Mouse (Mus musculus): ENCODE measurements around the gene Ros1.

GRCm38 (mm10) chr10:52023213-52024052 lies 171.6 kb downstream of the Ros1 start:
- TF ChIP-seq MYOG (IDR thresholded peaks at IDR 0.05; ENCODE audit: control insufficient read depth in 1 of 3, insufficient read depth in 1 of 3, insufficient read length in 2 of 3, low read depth in 2 of 3) (no peak), POLR2A (IDR thresholded peaks at IDR 0.05; ENCODE audit: insufficient read length, low read depth) (no peak), REST (IDR thresholded peaks at IDR 0.05; ENCODE audit: insufficient read depth, insufficient read length) (no peak), POLR2AphosphoS2 (IDR thresholded peaks at IDR 0.05; ENCODE audit: insufficient read length, low read depth) (no peak), USF1 (IDR thresholded peaks at IDR 0.05; ENCODE audit: low read depth) (no peak), CEBPB (IDR thresholded peaks at IDR 0.05; ENCODE audit: insufficient read depth, poor library complexity, severe bottlenecking) (no peak), E2F4 (IDR thresholded peaks at IDR 0.05; ENCODE audit: insufficient read depth) (no peak), MYOD1 (IDR thresholded peaks at IDR 0.05; ENCODE audit: control insufficient read depth in 1 of 3, insufficient read length in 2 of 3, low read depth in 2 of 3) (no peak), TCF3 (IDR thresholded peaks at IDR 0.05; ENCODE audit: insufficient read length, low read depth) (no peak), SRF (IDR thresholded peaks at IDR 0.05; ENCODE audit: control insufficient read depth, insufficient read length, low read depth) (no peak), TCF12 (IDR thresholded peaks at IDR 0.05; ENCODE audit: insufficient read depth, poor library complexity, severe bottlenecking) (no peak)

Measured in myocyte (in vitro differentiated cells).